Mouse (Mus musculus): ENCODE measurements at regions not wholly inside any gene's neighbourhood (a gene's known extent, or its start where the extent isn't known, plus 50 kb on each side); places are given as distances from the start of the nearest gene placed in this dataset.

- Histone ChIP-seq H3K36me3 (ENCODE audit: control insufficient read depth, insufficient read depth) (no peaks in the 10 kb centered on the region), H3K79me2 (ENCODE audit: control insufficient read depth, insufficient read depth) (peaks cover 13% of the 10 kb centered on the region), H3ac (ENCODE audit: control insufficient read depth, insufficient read length) (no peak overlapping the region), H3K4me3 (no peak overlapping the region), H3K27me3 (ENCODE audit: control insufficient read depth, insufficient read depth, insufficient read length) (no peaks in the 10 kb centered on the region), H3K4me2 (ENCODE audit: low read depth) (no peak overlapping the region)
- TF ChIP-seq TCF12 (IDR thresholded peaks at IDR 0.05; ENCODE audit: insufficient read depth, poor library complexity, severe bottlenecking): no peak
- TF ChIP-seq POLR2A (IDR thresholded peaks at IDR 0.05; ENCODE audit: insufficient read length, low read depth): no peak
- TF ChIP-seq CEBPB (IDR thresholded peaks at IDR 0.05; ENCODE audit: insufficient read depth, poor library complexity, severe bottlenecking): no peak
- no peak for TF ChIP-seq REST (IDR thresholded peaks at IDR 0.05; ENCODE audit: insufficient read depth, insufficient read length)
- TF ChIP-seq USF1 (IDR thresholded peaks at IDR 0.05; ENCODE audit: low read depth): no peak
- no peak for TF ChIP-seq POLR2AphosphoS2 (IDR thresholded peaks at IDR 0.05; ENCODE audit: insufficient read length, low read depth)
- no peak for TF ChIP-seq E2F4 (IDR thresholded peaks at IDR 0.05; ENCODE audit: insufficient read depth)
- TF ChIP-seq TCF3 (IDR thresholded peaks at IDR 0.05; ENCODE audit: insufficient read length, low read depth): no peak
Observed at GRCm38 (mm10) chr2:128330833-128331232, 205.0 kb downstream of the Bcl2l11 start.

- Histone ChIP-seq H3K4me3 (no peak overlapping the region), H3K36me3 (ENCODE audit: control insufficient read depth, insufficient read depth) (no peaks in the 10 kb centered on the region), H3K79me2 (ENCODE audit: control insufficient read depth, insufficient read depth) (peaks cover 12% of the 10 kb centered on the region), H3K4me2 (ENCODE audit: low read depth) (no peak overlapping the region), H3ac (ENCODE audit: control insufficient read depth, insufficient read length) (no peak overlapping the region), H3K27me3 (ENCODE audit: control insufficient read depth, insufficient read depth, insufficient read length) (no peaks in the 10 kb centered on the region)
- TF ChIP-seq POLR2AphosphoS2 (IDR thresholded peaks at IDR 0.05; ENCODE audit: insufficient read length, low read depth) (no peak), SRF (IDR thresholded peaks at IDR 0.05; ENCODE audit: control insufficient read depth, insufficient read length, low read depth) (no peak), MYOD1 (IDR thresholded peaks at IDR 0.05; ENCODE audit: control insufficient read depth in 1 of 3, insufficient read length in 2 of 3, low read depth in 2 of 3) (no peak), USF1 (IDR thresholded peaks at IDR 0.05; ENCODE audit: low read depth) (no peak), TCF3 (IDR thresholded peaks at IDR 0.05; ENCODE audit: insufficient read length, low read depth) (no peak), E2F4 (IDR thresholded peaks at IDR 0.05; ENCODE audit: insufficient read depth) (no peak), CEBPB (IDR thresholded peaks at IDR 0.05; ENCODE audit: insufficient read depth, poor library complexity, severe bottlenecking) (no peak), POLR2A (IDR thresholded peaks at IDR 0.05; ENCODE audit: insufficient read length, low read depth) (no peak), REST (IDR thresholded peaks at IDR 0.05; ENCODE audit: insufficient read depth, insufficient read length) (no peak), TCF12 (IDR thresholded peaks at IDR 0.05; ENCODE audit: insufficient read depth, poor library complexity, severe bottlenecking) (no peak), MYOG (IDR thresholded peaks at IDR 0.05; ENCODE audit: control insufficient read depth in 1 of 3, insufficient read depth in 1 of 3, insufficient read length in 2 of 3, low read depth in 2 of 3) (no peak), MAX (IDR thresholded peaks at IDR 0.05; ENCODE audit: low read depth) (no peak)
Observed at GRCm38 (mm10) chr2:128331275-128331674, 205.4 kb downstream of the Bcl2l11 start.

- H3K36me3 ChIP-seq (ENCODE audit: control insufficient read depth, insufficient read depth): no peaks in the 10 kb centered on the region
- no peak for TF ChIP-seq CEBPB (IDR thresholded peaks at IDR 0.05; ENCODE audit: insufficient read depth, poor library complexity, severe bottlenecking)
- TF ChIP-seq SRF (IDR thresholded peaks at IDR 0.05; ENCODE audit: control insufficient read depth, insufficient read length, low read depth): no peak
- no peak for TF ChIP-seq MYOD1 (IDR thresholded peaks at IDR 0.05; ENCODE audit: control insufficient read depth in 1 of 3, insufficient read length in 2 of 3, low read depth in 2 of 3)
- TF ChIP-seq TCF3 (IDR thresholded peaks at IDR 0.05; ENCODE audit: insufficient read length, low read depth): no peak
- TF ChIP-seq POLR2AphosphoS2 (IDR thresholded peaks at IDR 0.05; ENCODE audit: insufficient read length, low read depth): no peak
- no peak for TF ChIP-seq E2F4 (IDR thresholded peaks at IDR 0.05; ENCODE audit: insufficient read depth)
- no peak for TF ChIP-seq USF1 (IDR thresholded peaks at IDR 0.05; ENCODE audit: low read depth)
- TF ChIP-seq MAX (IDR thresholded peaks at IDR 0.05; ENCODE audit: low read depth): no peak
- TF ChIP-seq MYOG (IDR thresholded peaks at IDR 0.05; ENCODE audit: control insufficient read depth in 1 of 3, insufficient read depth in 1 of 3, insufficient read length in 2 of 3, low read depth in 2 of 3): no peak
- no peak for TF ChIP-seq TCF12 (IDR thresholded peaks at IDR 0.05; ENCODE audit: insufficient read depth, poor library complexity, severe bottlenecking)
- TF ChIP-seq POLR2A (IDR thresholded peaks at IDR 0.05; ENCODE audit: insufficient read length, low read depth): no peak
- no peak for TF ChIP-seq REST (IDR thresholded peaks at IDR 0.05; ENCODE audit: insufficient read depth, insufficient read length)
- peaks cover 12% of the 10 kb centered on the region for H3K79me2 ChIP-seq (ENCODE audit: control insufficient read depth, insufficient read depth)
- no peaks in the 10 kb centered on the region for H3K27me3 ChIP-seq (ENCODE audit: control insufficient read depth, insufficient read depth, insufficient read length)
- H3K4me2 ChIP-seq (ENCODE audit: low read depth): no peak overlapping the region
- no peak overlapping the region for H3K4me3 ChIP-seq
- H3ac ChIP-seq (ENCODE audit: control insufficient read depth, insufficient read length): no peak overlapping the region
Observed at GRCm38 (mm10) chr2:128331681-128332080, 205.8 kb downstream of the Bcl2l11 start.

DNA sequence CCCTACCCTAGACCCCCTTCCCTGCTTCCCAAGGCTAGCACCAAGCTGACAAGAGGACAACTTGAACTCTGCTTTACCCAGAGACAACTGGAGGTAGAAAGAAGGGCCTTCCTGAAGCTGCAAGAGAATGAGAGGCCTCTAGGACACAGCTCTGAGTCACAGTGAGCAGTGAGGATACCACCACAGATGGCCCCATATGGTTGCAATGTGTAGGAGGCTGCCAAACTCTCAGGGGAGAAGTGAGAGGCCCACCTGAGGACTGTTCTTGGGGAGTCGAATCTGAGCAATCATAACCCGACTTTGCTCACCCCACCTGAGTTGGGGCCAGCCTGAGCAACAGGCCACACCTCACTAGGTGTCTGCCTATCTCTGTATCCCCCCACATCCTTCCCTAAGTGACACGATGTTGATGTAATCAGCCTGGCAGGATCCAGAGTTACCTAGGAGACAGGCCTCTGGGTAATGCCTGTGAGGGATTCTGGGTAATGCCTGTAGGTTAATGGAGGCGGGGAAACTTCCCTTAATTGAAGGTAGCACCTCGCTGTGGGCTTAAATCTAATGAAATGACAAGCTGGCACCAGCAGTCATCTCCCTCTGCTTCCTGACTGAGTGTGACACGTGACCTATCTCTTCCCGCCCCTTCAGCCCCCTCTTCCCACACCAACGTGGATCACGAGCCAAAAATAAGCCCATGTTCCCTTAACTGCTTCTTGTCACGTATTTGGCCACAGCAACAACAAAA, 207.7 kb downstream of the Bcl2l11 start:
- H3K79me2 ChIP-seq (ENCODE audit: control insufficient read depth, insufficient read depth): peaks cover 23% of the 10 kb centered on the region
- TF ChIP-seq TCF12 (IDR thresholded peaks at IDR 0.05; ENCODE audit: insufficient read depth, poor library complexity, severe bottlenecking): no peak
- TF ChIP-seq MAX (IDR thresholded peaks at IDR 0.05; ENCODE audit: low read depth): no peak
- TF ChIP-seq USF1 (IDR thresholded peaks at IDR 0.05; ENCODE audit: low read depth): no peak
- no peak for TF ChIP-seq CEBPB (IDR thresholded peaks at IDR 0.05; ENCODE audit: insufficient read depth, poor library complexity, severe bottlenecking)
- no peak for TF ChIP-seq E2F4 (IDR thresholded peaks at IDR 0.05; ENCODE audit: insufficient read depth)
- TF ChIP-seq SRF (IDR thresholded peaks at IDR 0.05; ENCODE audit: control insufficient read depth, insufficient read length, low read depth): no peak
- no peak overlapping the region for H3K4me3 ChIP-seq
- no peaks in the 10 kb centered on the region for H3K36me3 ChIP-seq (ENCODE audit: control insufficient read depth, insufficient read depth)
- H3ac ChIP-seq (ENCODE audit: control insufficient read depth, insufficient read length): no peak overlapping the region
- no peak overlapping the region for H3K4me2 ChIP-seq (ENCODE audit: low read depth)
- H3K27me3 ChIP-seq (ENCODE audit: control insufficient read depth, insufficient read depth, insufficient read length): no peaks in the 10 kb centered on the region

GRCm38 (mm10) chr2:128334143-128334470, 208.3 kb downstream of the Bcl2l11 start:
- H3K27me3 ChIP-seq (ENCODE audit: control insufficient read depth, insufficient read depth, insufficient read length): no peaks in the 10 kb centered on the region
- H3K79me2 ChIP-seq (ENCODE audit: control insufficient read depth, insufficient read depth): peaks cover 26% of the 10 kb centered on the region
- no peak overlapping the region for H3K4me3 ChIP-seq
- H3K36me3 ChIP-seq (ENCODE audit: control insufficient read depth, insufficient read depth): no peaks in the 10 kb centered on the region
- no peak overlapping the region for H3K4me2 ChIP-seq (ENCODE audit: low read depth)
- no peak for TF ChIP-seq MYOD1 (IDR thresholded peaks at IDR 0.05; ENCODE audit: control insufficient read depth in 1 of 3, insufficient read length in 2 of 3, low read depth in 2 of 3)
- TF ChIP-seq POLR2AphosphoS2 (IDR thresholded peaks at IDR 0.05; ENCODE audit: insufficient read length, low read depth): no peak
- no peak for TF ChIP-seq REST (IDR thresholded peaks at IDR 0.05; ENCODE audit: insufficient read depth, insufficient read length)
- no peak for TF ChIP-seq SRF (IDR thresholded peaks at IDR 0.05; ENCODE audit: control insufficient read depth, insufficient read length, low read depth)
- no peak for TF ChIP-seq TCF3 (IDR thresholded peaks at IDR 0.05; ENCODE audit: insufficient read length, low read depth)
- TF ChIP-seq E2F4 (IDR thresholded peaks at IDR 0.05; ENCODE audit: insufficient read depth): no peak
- TF ChIP-seq TCF12 (IDR thresholded peaks at IDR 0.05; ENCODE audit: insufficient read depth, poor library complexity, severe bottlenecking): no peak
- TF ChIP-seq MYOG (IDR thresholded peaks at IDR 0.05; ENCODE audit: control insufficient read depth in 1 of 3, insufficient read depth in 1 of 3, insufficient read length in 2 of 3, low read depth in 2 of 3): no peak
- no peak for TF ChIP-seq USF1 (IDR thresholded peaks at IDR 0.05; ENCODE audit: low read depth)
- no peak for TF ChIP-seq POLR2A (IDR thresholded peaks at IDR 0.05; ENCODE audit: insufficient read length, low read depth)
- no peak for TF ChIP-seq MAX (IDR thresholded peaks at IDR 0.05; ENCODE audit: low read depth)
- TF ChIP-seq CEBPB (IDR thresholded peaks at IDR 0.05; ENCODE audit: insufficient read depth, poor library complexity, severe bottlenecking): no peak
- H3ac ChIP-seq (ENCODE audit: control insufficient read depth, insufficient read length): no peak overlapping the region
